Mouse (Mus musculus) G1E (cell line): ENCODE measurements around the gene Plxdc2. TPM values are rescaled to one million over a fixed set of nuclear protein-coding genes. Genes with fewer than 3 reads are reported as not detected.
A peak's percentile ranks its signal among the peaks of the same experiment; 100 is the strongest.

Experiments used
- ATAC-seq: 2 replicates; pipeline ENCODE4 v1.8.0; 2016; ENCODE audit warnings: mild to moderate bottlenecking; ENCODE audit not compliant: insufficient number of reproducible peaks, poor library complexity, low FRiP score, severe bottlenecking; ENCODE audit errors: extremely low read depth
- DNase-seq: peaks from one replicate; pipeline ENCODE4 v3.0.0; 2012; ENCODE audit warnings: low spot score
- H3K27me3 ChIP-seq: 2 replicates; pipeline ENCODE4 v1.6.1; 2012; ENCODE audit warnings: mild to moderate bottlenecking, low read length, inconsistent platforms; ENCODE audit not compliant: insufficient read depth
- H3K36me3 ChIP-seq: replicated peaks from 2 replicates; pipeline ENCODE3; 2012; ENCODE audit warnings: mild to moderate bottlenecking, inconsistent platforms
- H3K4me1 ChIP-seq: 2 replicates; pipeline ENCODE4 v1.6.1; 2012; ENCODE audit warnings: low read depth, low read length, inconsistent platforms, mixed read lengths; ENCODE audit not compliant: insufficient read depth
- H3K4me3 ChIP-seq: 2 replicates; pipeline ENCODE4 v1.5.1; 2012; ENCODE audit warnings: low read depth, mild to moderate bottlenecking, inconsistent platforms, low read length, moderate library complexity, mixed read lengths
- H3K9me3 ChIP-seq: replicated peaks from 2 replicates; pipeline ENCODE4 v1.6.1; 2012; ENCODE audit warnings: inconsistent platforms
- CTCF ChIP-seq: IDR thresholded peaks from 2 replicates; pipeline ENCODE4 v1.5.1; 2012; ENCODE audit warnings: low read depth, low read length, inconsistent platforms, mixed read lengths
- GATA1 ChIP-seq: IDR thresholded peaks from 2 replicates; pipeline ENCODE4 v1.6.1; 2012; ENCODE audit warnings: borderline replicate concordance, low read length, inconsistent platforms, mixed read lengths
- GATA2 ChIP-seq: IDR thresholded peaks from 2 replicates; pipeline ENCODE4 v1.6.1; 2012; ENCODE audit warnings: low read depth, low read length, inconsistent platforms, borderline replicate concordance
- POLR2AphosphoS5 ChIP-seq: IDR thresholded peaks from 2 replicates; pipeline ENCODE4 v1.6.1; 2012; ENCODE audit warnings: low read depth, low read length, inconsistent platforms; ENCODE audit not compliant: insufficient replicate concordance
- TAL1 ChIP-seq: conservative IDR thresholded peaks from 2 replicates; pipeline ENCODE4 v1.6.1; 2012; ENCODE audit warnings: low read depth, low read length, inconsistent platforms, mixed read lengths
- polyA plus RNA-seq: library from polyadenylated mRNA; stranded (reverse); fragments of >175 nt; gene quantifications from 2 replicates; pipeline ENCODE4 v1.2.3, GENCODE M21; 2012
- total RNA-seq, 2 experiments: library from RNA; stranded (forward) in 1 of 2; stranded (reverse) in 1 of 2; fragments of 200-1000 nt in 1 of 2; fragments of >200 nt in 1 of 2; fragmentation: Nextera tagmentation in 1 of 2; gene quantifications; 2 replicates each; pipeline ENCODE4 v1.2.3; 2014 to 2017

The Plxdc2 gene
- total and polyA plus RNA-seq, 3 experiments: 0.05 TPM; not detected in 2

GRCm38 (mm10) chr2:16450838-16451665 is 94.9 kb downstream of the Plxdc2 start:
- H3K4me1 ChIP-seq: no peaks in the 10 kb centered on the region
- no peak for TF ChIP-seq GATA2
- no peak for TF ChIP-seq POLR2AphosphoS5
- TF ChIP-seq GATA1: no peak
- no peak for TF ChIP-seq CTCF
- TF ChIP-seq TAL1: no peak
- DNase-seq (no peak), ATAC-seq (no peak)
- no peaks in the 10 kb centered on the region for H3K9me3 ChIP-seq
- H3K27me3 ChIP-seq: peaks cover 2% of the 10 kb centered on the region; the same call in 1 of the 2 replicates
- H3K36me3 ChIP-seq: no peaks in the 10 kb centered on the region
- H3K4me3 ChIP-seq: no peak overlapping the region

GRCm38 (mm10) chr2:16451666-16452009 is 95.5 kb downstream of the Plxdc2 start:
- ATAC-seq (no peak), DNase-seq (no peak)
- H3K36me3 ChIP-seq: no peaks in the 10 kb centered on the region
- no peak overlapping the region for H3K4me3 ChIP-seq
- no peaks in the 10 kb centered on the region for H3K9me3 ChIP-seq
- no peaks in the 10 kb centered on the region for H3K4me1 ChIP-seq
- peaks cover 2% of the 10 kb centered on the region; the same call in 1 of the 2 replicates for H3K27me3 ChIP-seq
- TF ChIP-seq POLR2AphosphoS5: no peak
- TF ChIP-seq CTCF: no peak
- no peak for TF ChIP-seq GATA2
- no peak for TF ChIP-seq GATA1
- no peak for TF ChIP-seq TAL1

- H3K4me3 ChIP-seq: no peak overlapping the region
- TF ChIP-seq GATA1: no peak
- TF ChIP-seq CTCF: peak; percentile 68; the same call in 1 of the 2 replicates
- H3K27me3 ChIP-seq: peaks cover 2% of the 10 kb centered on the region; the same call in 1 of the 2 replicates
- ATAC-seq (no peak), DNase-seq (no peak)
- no peaks in the 10 kb centered on the region for H3K9me3 ChIP-seq
- H3K36me3 ChIP-seq: no peaks in the 10 kb centered on the region
- H3K4me1 ChIP-seq: no peaks in the 10 kb centered on the region
Measured at GRCm38 (mm10) chr2:16452080-16452479, 96.0 kb downstream of the Plxdc2 start.

GRCm38 (mm10) chr2:16456264-16456780 is 100.2 kb downstream of the Plxdc2 start:
- Histone ChIP-seq H3K4me1 (no peaks in the 10 kb centered on the region), H3K9me3 (no peaks in the 10 kb centered on the region), H3K4me3 (no peak overlapping the region), H3K36me3 (no peaks in the 10 kb centered on the region), H3K27me3 (peaks cover 2% of the 10 kb centered on the region; the same call in 1 of the 2 replicates)
- no peak for DNase-seq
- no peak for TF ChIP-seq GATA2
- TF ChIP-seq GATA1: no peak
- TF ChIP-seq TAL1: no peak
- no peak for TF ChIP-seq POLR2AphosphoS5
- no peak for TF ChIP-seq CTCF
- ATAC-seq: no peak

- DNase-seq (no peak), ATAC-seq (no peak)
- Histone ChIP-seq H3K36me3 (no peaks in the 10 kb centered on the region), H3K27me3 (no peaks in the 10 kb centered on the region), H3K4me3 (no peak overlapping the region), H3K4me1 (no peaks in the 10 kb centered on the region), H3K9me3 (no peaks in the 10 kb centered on the region)
- TF ChIP-seq POLR2AphosphoS5 (no peak), GATA1 (no peak), TAL1 (no peak), CTCF (no peak), GATA2 (no peak)
Measured at GRCm38 (mm10) chr2:16459490-16459889, 103.4 kb downstream of the Plxdc2 start.

- Histone ChIP-seq H3K36me3 (no peaks in the 10 kb centered on the region), H3K27me3 (no peaks in the 10 kb centered on the region), H3K4me3 (no peak overlapping the region), H3K9me3 (no peaks in the 10 kb centered on the region), H3K4me1 (no peaks in the 10 kb centered on the region)
- no peak for ATAC-seq
- no peak for DNase-seq
- TF ChIP-seq TAL1 (no peak), CTCF (no peak), GATA2 (no peak), POLR2AphosphoS5 (no peak), GATA1 (no peak)
Measured at GRCm38 (mm10) chr2:16470099-16470498, 114.0 kb downstream of the Plxdc2 start.

- ATAC-seq: no peak
- TF ChIP-seq POLR2AphosphoS5: no peak
- TF ChIP-seq GATA2: no peak
- TF ChIP-seq GATA1: no peak
- TF ChIP-seq CTCF: no peak
- TF ChIP-seq TAL1: no peak
- Histone ChIP-seq H3K36me3 (no peaks in the 10 kb centered on the region), H3K4me1 (no peaks in the 10 kb centered on the region), H3K27me3 (no peaks in the 10 kb centered on the region), H3K9me3 (no peaks in the 10 kb centered on the region), H3K4me3 (no peak overlapping the region)
- no peak for DNase-seq
Measured at GRCm38 (mm10) chr2:16483943-16484342, 127.8 kb downstream of the Plxdc2 start.
